In the genomic region with DNA sequence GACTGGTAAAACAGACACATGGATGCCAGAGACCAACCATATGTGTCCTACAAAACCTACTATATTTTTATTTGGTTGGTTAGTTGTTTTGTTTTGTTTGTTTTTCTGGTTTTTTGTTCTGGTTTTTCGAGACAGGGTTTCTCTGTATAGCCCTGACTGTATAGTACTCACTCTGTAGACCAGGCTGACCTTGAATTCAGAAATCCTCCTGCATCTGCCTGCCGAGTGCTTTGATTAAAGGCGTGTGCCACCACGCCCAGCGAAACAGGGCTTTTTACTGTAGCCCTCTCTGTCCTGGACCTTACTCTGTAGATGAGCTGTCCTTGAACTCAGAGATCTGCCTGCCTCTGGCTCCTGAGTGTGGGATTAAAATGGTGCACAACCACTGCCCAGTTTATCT, we compare ENCODE assay signal across 22 mouse cellular contexts. TPM values are rescaled to one million over a fixed set of nuclear protein-coding genes. Genes with fewer than 3 reads are reported as not detected.
"Had no signal": no experiment of that assay in that cellular context is flagged by ENCODE, and none has a peak within 500 bp of the region (broad histone marks: within the 10 kb centered on the region; RNA-seq: fewer than 3 reads in every experiment).

No protein-coding gene starts in this region.

- H3K9ac ChIP-seq: stomach, embryonic 15.5 days had no signal

- H3K9me3 ChIP-seq: midbrain, embryonic 10.5 days; stomach, embryonic 15.5 days had no signal

- DNase-seq: kidney, adult 8-10 months; kidney, postnatal 25 days; left cerebral cortex, postnatal 4 days; lung, embryonic 14.5 days; lung, postnatal 10 days; lung, postnatal 4 days; right cerebral cortex, postnatal 14 days; thymus, postnatal 4 days had no signal

- H3K27ac ChIP-seq: liver, embryonic 14.5 days; stomach, embryonic 15.5 days had no signal

- ATAC-seq: intestine, postnatal 0 days; midbrain, embryonic 16.5 days had no signal

- H3K27me3 ChIP-seq: stomach, embryonic 15.5 days had no signal

RNA-seq across cellular contexts. Expression of gene Zdhhc11, which starts 24.6 kb away (rescaled TPM):
- total RNA-seq: layer of hippocampus, adult 18-20 months; layer of hippocampus, postnatal 10 days; left cerebral cortex, adult 18-20 months; left cerebral cortex, postnatal 10 days; left cerebral cortex, postnatal 4 days; megakaryocyte, adult 5-6 weeks had no signal
- polyA plus RNA-seq: intestine, postnatal 0 days; kidney, embryonic 16.5 days; limb, embryonic 14.5 days; liver, embryonic 14.5 days; lung, embryonic 14.5 days; midbrain, embryonic 10.5 days; midbrain, embryonic 16.5 days; neural tube, embryonic 14.5 days; spleen, adult 2 months; stomach, embryonic 15.5 days had no signal
